Mouse (Mus musculus) lung, postnatal 36 days (tissue): ENCODE data around the gene Fbxo21.

Experiments
- DNase-seq: peaks from one replicate; pipeline ENCODE4 v3.0.0; 2022; ENCODE audit warnings: mixed read lengths

The Fbxo21 gene

DNA sequence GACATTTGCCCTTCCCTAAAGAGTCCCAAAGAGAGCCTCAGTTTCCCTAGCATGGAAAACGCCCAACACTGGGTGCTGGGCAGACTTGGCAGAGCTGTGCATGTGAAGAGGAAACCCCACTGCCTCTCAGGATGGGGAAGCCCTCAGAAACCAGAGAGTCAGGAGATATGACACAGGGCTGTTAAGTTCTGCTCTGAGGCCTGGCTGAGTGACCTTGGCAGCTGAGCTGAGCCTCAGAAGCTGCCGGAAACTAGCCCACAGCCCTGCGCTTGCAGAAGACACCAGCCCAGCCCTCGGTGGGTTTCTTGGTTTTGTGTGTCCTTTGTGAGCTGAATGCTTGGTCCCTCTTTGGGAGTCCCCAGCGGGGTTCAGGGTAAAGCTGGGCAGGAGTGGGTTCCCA, 72.4 kb downstream of the Fbxo21 start:
- DNase-seq = no peak

GRCm38 (mm10) chr5:118050743-118051142, 74.2 kb downstream of the Fbxo21 start:
- no peak for DNase-seq

DNA sequence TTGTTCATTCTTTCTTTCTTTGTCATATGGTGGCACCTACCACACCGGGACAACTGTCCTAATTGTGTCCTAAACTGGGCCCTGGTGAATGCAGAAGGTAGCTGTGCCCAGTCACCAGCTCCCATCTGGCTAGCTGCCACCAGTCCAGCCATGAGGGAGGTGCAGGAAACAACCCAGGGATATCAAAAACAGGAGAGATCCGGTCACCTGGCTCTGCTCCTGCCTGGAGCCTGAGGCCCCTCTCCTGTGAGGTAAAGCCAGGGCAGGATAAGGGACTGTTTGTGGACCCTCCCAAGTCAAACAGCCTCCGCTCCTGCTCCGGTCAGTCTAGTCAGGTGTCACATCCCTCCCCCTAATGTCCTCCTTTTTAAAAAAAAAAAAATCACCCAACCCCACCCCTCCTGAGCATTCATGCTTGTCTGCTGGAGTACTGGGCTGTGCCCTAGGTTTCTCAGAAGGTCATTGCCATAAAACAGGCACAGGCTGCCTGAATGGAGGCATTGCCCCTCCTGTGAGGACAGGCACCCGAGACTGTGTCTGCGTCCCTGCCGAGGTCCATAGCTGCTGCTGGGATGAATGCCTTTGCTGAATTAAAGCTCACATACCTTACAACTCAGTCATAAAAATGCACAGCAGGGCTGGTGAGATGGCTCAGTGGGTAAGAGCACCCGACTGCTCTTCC, 75.6 kb downstream of the Fbxo21 start:
- peak; percentile 37 for DNase-seq

DNA sequence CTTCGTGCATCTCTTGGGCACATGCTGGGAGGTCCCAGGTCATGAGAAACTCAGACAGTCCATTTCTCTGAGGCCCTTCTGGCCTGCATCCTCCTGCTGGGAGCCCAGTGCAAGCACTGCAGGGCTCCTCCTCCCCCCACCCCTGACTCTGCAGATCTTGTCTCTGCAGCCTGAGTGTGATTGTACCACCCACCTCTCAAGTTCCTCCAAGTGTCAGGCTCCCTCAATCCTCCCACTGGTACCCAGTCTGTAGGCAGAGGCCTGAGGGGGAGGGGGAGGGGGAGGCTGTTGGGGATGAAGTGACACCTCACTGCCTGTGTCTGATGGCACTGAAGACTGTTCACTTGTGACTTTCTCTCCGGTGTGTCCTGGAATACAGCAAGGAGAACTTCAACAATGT, 76.7 kb downstream of the Fbxo21 start:
- no peak for DNase-seq

- peak; percentile 73 for DNase-seq
These were observed 81.1 kb downstream of the Fbxo21 start for GRCm38 (mm10) chr5:118057508-118058111.

GRCm38 (mm10) chr5:118058858-118059257, 82.3 kb downstream of the Fbxo21 start:
- no peak for DNase-seq

DNA sequence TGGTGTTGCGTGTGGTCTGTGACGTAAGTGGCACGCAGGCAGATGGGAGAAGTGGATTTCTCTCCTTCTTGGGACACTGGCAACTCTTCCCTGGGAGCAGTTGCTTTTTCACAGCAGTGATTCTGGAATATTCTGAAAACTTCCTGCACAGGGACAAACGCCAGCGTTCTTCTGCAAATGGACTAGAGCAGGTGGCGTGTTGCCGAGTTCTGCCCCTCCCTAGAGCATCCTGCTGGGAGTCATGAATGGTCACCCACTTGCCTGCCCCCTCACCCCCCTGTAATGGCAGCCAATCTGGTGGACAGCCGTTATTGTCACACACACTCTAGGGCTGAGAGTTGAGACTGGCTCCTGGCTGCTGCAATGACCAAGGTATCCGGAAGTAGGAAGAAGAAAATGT, 83.1 kb downstream of the Fbxo21 start:
- no peak for DNase-seq
